Mouse (Mus musculus) testis, adult 2 months (tissue): Measurements from ENCODE around the gene Sptlc2.

Source experiments
- CTCF ChIP-seq: fragments of 200-500 bp; IDR thresholded peaks from 2 replicates; pipeline ENCODE4 v1.5.1; 2012; ENCODE audit warnings: low read depth, mild to moderate bottlenecking, inconsistent platforms, low read length, moderate library complexity; ENCODE audit not compliant: control insufficient read depth, insufficient read depth, insufficient replicate concordance
- POLR2A ChIP-seq: fragments of 200-500 bp; IDR thresholded peaks from 2 replicates; pipeline ENCODE4 v1.6.1; 2012; ENCODE audit warnings: low read depth, mild to moderate bottlenecking, inconsistent platforms, low read length, moderate library complexity; ENCODE audit not compliant: control insufficient read depth

GRCm38 (mm10) chr12:87385051-87385450, 3.1 kb downstream of the Sptlc2 start:
- TF ChIP-seq POLR2A (no peak), CTCF (no peak)
